Mouse (Mus musculus) lung, postnatal 10 days (tissue): ENCODE data around the gene Hba-a1.
"Not testable (repeated sequence)": the region's sequence is repeated elsewhere in the genome, so short reads cannot be mapped to it uniquely, and the experiment has no call there.

Experiments used
- DNase-seq: peaks from one replicate; pipeline ENCODE4 v3.0.0; 2021

The Hba-a1 gene

GRCm38 (mm10) chr11:32283091-32283777 lies at the start of gene Hba-a1:
Hba-a1 (plus strand) TSS chr11:32283511.
- not testable (repeated sequence) for DNase-seq

- DNase-seq, result no peak
These were observed 49.4 kb upstream of the Hba-a1 start for GRCm38 (mm10) chr11:32233895-32234294.

GRCm38 (mm10) chr11:32234816-32235485 lies 48.4 kb upstream of the Hba-a1 start:
- no peak for DNase-seq

GRCm38 (mm10) chr11:32235646-32236045 lies 47.7 kb upstream of the Hba-a1 start:
- DNase-seq, result peak; percentile 87

GRCm38 (mm10) chr11:32236132-32236531 lies 47.2 kb upstream of the Hba-a1 start:
- DNase-seq, result no peak

- peak; percentile 82 for DNase-seq
These were observed 46.5 kb upstream of the Hba-a1 start for GRCm38 (mm10) chr11:32236712-32237410.

- no peak for DNase-seq
These were observed 45.9 kb upstream of the Hba-a1 start for GRCm38 (mm10) chr11:32237411-32237795.

GRCm38 (mm10) chr11:32238093-32238860 lies 45.0 kb upstream of the Hba-a1 start:
- peak; percentile 75 for DNase-seq

GRCm38 (mm10) chr11:32241391-32241790 lies 41.9 kb upstream of the Hba-a1 start:
- DNase-seq, result no peak

GRCm38 (mm10) chr11:32242209-32242608 lies 41.1 kb upstream of the Hba-a1 start:
- DNase-seq, result no peak

GRCm38 (mm10) chr11:32243205-32243955 lies 39.9 kb upstream of the Hba-a1 start:
- DNase-seq, result peak; percentile 57

GRCm38 (mm10) chr11:32244064-32244463 lies 39.2 kb upstream of the Hba-a1 start:
- DNase-seq, result no peak

- no peak for DNase-seq
These were observed 38.7 kb upstream of the Hba-a1 start for GRCm38 (mm10) chr11:32244617-32245016.

GRCm38 (mm10) chr11:32245614-32246013 lies 37.7 kb upstream of the Hba-a1 start:
- DNase-seq, result no peak

- DNase-seq, result no peak
These were observed 36.2 kb upstream of the Hba-a1 start for GRCm38 (mm10) chr11:32247068-32247467.

- DNase-seq, result no peak
These were observed 35.0 kb upstream of the Hba-a1 start for GRCm38 (mm10) chr11:32248350-32248749.

GRCm38 (mm10) chr11:32250880-32251763 lies 32.2 kb upstream of the Hba-a1 start:
- no peak for DNase-seq

- DNase-seq, result no peak
These were observed 30.2 kb upstream of the Hba-a1 start for GRCm38 (mm10) chr11:32253121-32253520.

GRCm38 (mm10) chr11:32256146-32256545 lies 27.2 kb upstream of the Hba-a1 start:
- no peak for DNase-seq

- DNase-seq, result no peak
These were observed 26.7 kb upstream of the Hba-a1 start for GRCm38 (mm10) chr11:32256566-32256965.
